Mouse (Mus musculus) stomach, embryonic 15.5 days (tissue): ENCODE data around the gene Rcc2. TPM values are rescaled to one million over a fixed set of nuclear protein-coding genes. Genes with fewer than 3 reads are reported as not detected.

Experiments
- ATAC-seq: fragments of 200-750 bp; cut with Nextera tagmentation; 2 replicates; pipeline ENCODE4 v1.8.0; 2017; ENCODE audit warnings: low read depth, moderate number of reproducible peaks, moderate TSS enrichment; ENCODE audit not compliant: insufficient read depth, low FRiP score
- H3K27ac ChIP-seq: fragments of 300-500 bp; sonication (generic); 2 replicates; pipeline ENCODE4 v1.5.1; 2015; ENCODE audit warnings: mild to moderate bottlenecking, inconsistent platforms
- H3K27me3 ChIP-seq: fragments of 300-500 bp; sonication (generic); replicated peaks from 2 replicates; pipeline ENCODE4 v1.6.1; 2015; ENCODE audit warnings: inconsistent platforms
- H3K36me3 ChIP-seq: fragments of 300-500 bp; sonication (generic); 2 replicates; pipeline ENCODE4 v1.6.1; 2015; ENCODE audit warnings: inconsistent platforms
- H3K4me1 ChIP-seq: fragments of 300-500 bp; sonication (generic); 2 replicates; pipeline ENCODE4 v1.6.1; 2015; ENCODE audit warnings: inconsistent platforms
- H3K4me2 ChIP-seq: fragments of 300-500 bp; sonication (generic); 2 replicates; pipeline ENCODE4 v1.6.1; 2015; ENCODE audit warnings: mild to moderate bottlenecking, inconsistent platforms
- H3K4me3 ChIP-seq: fragments of 300-500 bp; sonication (generic); replicated peaks from 2 replicates; pipeline ENCODE4 v1.5.1; 2015; ENCODE audit warnings: inconsistent platforms
- H3K9ac ChIP-seq: fragments of 300-500 bp; sonication (generic); 2 replicates; pipeline ENCODE4 v1.6.1; 2015; ENCODE audit warnings: inconsistent platforms
- H3K9me3 ChIP-seq: fragments of 300-500 bp; sonication (generic); 2 replicates; pipeline ENCODE4 v1.6.1; 2016; ENCODE audit warnings: inconsistent platforms
- WGBS: fragments of 180-500 bp; shearing (Covaris S2); methylation state at CpG from one replicate; pipeline ENCODE4 v1.1.7; 2015; 5-methylcytosine and 5-hydroxymethylcytosine counted together
- microRNA-seq: library from miRNA; unstranded; fragments of <30 nt; microRNA quantifications from one replicate; pipeline ENCODE4, GENCODE M21; 2016
- polyA plus RNA-seq: library from polyadenylated mRNA; unstranded; fragments of >200 nt; fragmentation: Nextera tagmentation; extraction: Ambion mirVana; gene quantifications from 2 replicates; pipeline ENCODE4 v1.2.1, GENCODE M21; 2015

The Rcc2 gene
- polyA plus RNA-seq, 1 experiment from 2014 or later: 46.5 TPM

DNA sequence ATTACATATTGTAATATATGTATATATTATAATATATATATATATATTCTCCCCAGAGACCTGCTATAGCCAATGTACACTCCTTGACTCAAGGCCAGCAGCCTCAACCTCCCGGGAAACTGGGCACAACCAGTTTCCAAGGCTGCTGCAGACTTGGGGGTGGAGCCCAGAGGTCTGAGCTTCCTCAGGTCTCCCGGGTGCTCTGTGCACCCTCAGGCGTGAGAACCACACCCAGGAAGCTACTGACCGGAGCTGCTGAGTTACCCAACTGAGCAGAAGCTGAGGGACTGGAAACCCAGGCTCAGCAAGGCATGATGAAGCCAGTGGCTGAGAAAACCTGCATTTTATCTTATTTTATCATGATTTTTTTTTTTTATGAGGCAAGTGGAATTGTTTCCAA is 70.8 kb downstream of the Rcc2 start:
- H3K27ac ChIP-seq: no peak overlapping the region
- peak; percentile 71; the same call in 1 of the 2 replicates for ATAC-seq
- 34% methylated on average over 4 of the region's 4 CpGs for WGBS

More for the DNA sequence above, 70.8 kb downstream of the Rcc2 start:
- Histone ChIP-seq H3K27me3 (no peaks in the 10 kb centered on the region), H3K4me2 (0 out of 2 replicates have a peak overlapping the region, but pooled peaks have one; percentile 10), H3K4me1 (0 out of 2 replicates have a peak, but pooled peaks cover 4% of the 10 kb centered on the region), H3K36me3 (no peaks in the 10 kb centered on the region), H3K9me3 (no peaks in the 10 kb centered on the region), H3K9ac (no peak overlapping the region), H3K4me3 (no peak overlapping the region)

Small RNAs within 50 kb of the gene (microRNA-seq; reads per million reads assigned to microRNA genes)
- gene Gm23045 (not detected), gene Gm25951 (not detected)

Other genes with a start within 250 kb of the Rcc2 start
- 15.2 and 15.9 TPM in 2 replicates for gene Arhgef10l, start 34.5 kb upstream of the Rcc2 start, polyA plus RNA-seq
- 0.19 and 0.49 TPM in 2 replicates for gene Padi6, start 42.1 kb downstream of the Rcc2 start, polyA plus RNA-seq
- 1.7 and 2.8 TPM in 2 replicates for gene Padi4, start 73.7 kb downstream of the Rcc2 start, polyA plus RNA-seq
- gene Padi3, start 110.1 kb downstream of the Rcc2 start, polyA plus RNA-seq: 0.09 and 0.18 TPM in 2 replicates
- 0.19 and 0.23 TPM in 2 replicates for gene Padi1, start 145.2 kb downstream of the Rcc2 start, polyA plus RNA-seq
- 2.7 and 3.0 TPM in 2 replicates for gene Padi2, start 205.8 kb downstream of the Rcc2 start, polyA plus RNA-seq